Mouse (Mus musculus): ENCODE data around the gene Gm10142. TPM values are rescaled to one million over a fixed set of nuclear protein-coding genes. Genes with fewer than 3 reads are reported as not detected.

The Gm10142 gene
- not detected in 2 replicates for polyA plus RNA-seq (2015; fragmentation: Nextera tagmentation; extraction: Ambion mirVana)

DNA sequence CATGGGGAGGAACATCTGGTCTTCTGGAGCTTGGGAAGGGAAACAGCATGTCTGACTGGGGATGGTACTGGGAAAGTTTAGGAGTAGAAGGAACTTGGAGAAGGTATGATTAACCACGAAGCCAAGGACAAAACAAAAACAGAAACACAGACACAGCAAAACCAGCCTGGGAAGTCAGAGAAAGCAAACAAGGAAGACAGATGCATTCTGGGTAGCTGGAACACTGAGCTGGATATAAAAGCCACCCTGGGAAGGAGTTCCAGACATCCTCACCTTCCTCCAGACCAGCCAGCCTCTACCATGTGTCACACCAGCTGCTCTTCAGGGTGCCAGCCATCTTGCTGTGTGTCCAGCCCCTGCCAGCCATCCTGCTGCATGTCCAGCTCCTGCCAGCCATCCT, at the start of gene Gm10142:
Gene Gm10142, plus strand, starts transcription at position 301 of the 400 bp plus-strand sequence.
- no peak within 1 kb of the TSS for H3K4me3 ChIP-seq (replicated peaks; ENCODE audit: low read length)
- no peak within 1 kb of the TSS for H3K27ac ChIP-seq (ENCODE audit: low read length)
- H3K27me3 ChIP-seq (ENCODE audit: control insufficient read depth, insufficient read depth, low read length), result no peaks in the 10 kb centered on the region
- ATAC-seq (ENCODE audit: insufficient read depth, low FRiP score), result no peak
- H3K9me3 ChIP-seq (replicated peaks; ENCODE audit: control insufficient read depth, low read length), result no peaks in the 10 kb centered on the region
- no peak within 1 kb of the TSS for H3K9ac ChIP-seq (ENCODE audit: low read length)
- no peak within 1 kb of the TSS for H3K4me2 ChIP-seq (ENCODE audit: low read depth, low read length)
- H3K36me3 ChIP-seq (ENCODE audit: control insufficient read depth, insufficient read depth, low read length), result no peaks in the 10 kb centered on the region
- no peaks in the 10 kb centered on the region for H3K4me1 ChIP-seq (ENCODE audit: control insufficient read depth, insufficient read depth, low read length)
- WGBS, result 87% methylated on average over 1 of the region's 1 CpGs

- ATAC-seq (ENCODE audit: insufficient read depth, low FRiP score), result peak; percentile 27; the same call in 1 of the 2 replicates
- Histone ChIP-seq H3K9ac (ENCODE audit: low read length) (no peak overlapping the region), H3K27me3 (ENCODE audit: control insufficient read depth, insufficient read depth, low read length) (no peaks in the 10 kb centered on the region), H3K9me3 (replicated peaks; ENCODE audit: control insufficient read depth, low read length) (no peaks in the 10 kb centered on the region), H3K4me2 (ENCODE audit: low read depth, low read length) (no peak overlapping the region), H3K4me3 (replicated peaks; ENCODE audit: low read length) (no peak overlapping the region), H3K4me1 (ENCODE audit: control insufficient read depth, insufficient read depth, low read length) (no peaks in the 10 kb centered on the region), H3K27ac (ENCODE audit: low read length) (no peak overlapping the region), H3K36me3 (ENCODE audit: control insufficient read depth, insufficient read depth, low read length) (no peaks in the 10 kb centered on the region)
- 59% methylated on average over 8 of the region's 8 CpGs for WGBS
These were observed 49.3 kb upstream of the Gm10142 start for GRCm38 (mm10) chr10:77666342-77666741.

DNA sequence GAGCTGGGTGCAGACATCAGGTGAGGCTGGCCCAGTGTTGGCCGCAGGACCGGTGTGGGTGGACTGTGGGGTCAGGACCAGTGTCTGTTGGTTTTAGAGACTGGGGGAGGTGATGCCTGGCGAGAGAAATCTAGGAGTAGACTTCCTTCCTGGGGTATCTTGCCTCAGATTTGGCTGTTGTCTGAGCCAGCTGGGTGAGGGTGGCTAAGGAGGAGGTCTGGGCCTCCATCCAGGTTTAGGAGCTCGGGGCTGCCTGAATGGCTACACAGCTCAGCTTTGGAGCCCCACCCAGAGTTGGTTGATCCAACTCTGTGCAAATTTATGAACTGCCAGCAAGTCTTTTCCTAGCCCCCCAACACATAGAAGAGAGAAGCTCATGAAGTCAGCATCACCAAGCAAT, 48.2 kb upstream of the Gm10142 start:
- ATAC-seq (ENCODE audit: insufficient read depth, low FRiP score), result no peak
- Histone ChIP-seq H3K9ac (ENCODE audit: low read length) (no peak overlapping the region), H3K4me2 (ENCODE audit: low read depth, low read length) (no peak overlapping the region), H3K9me3 (replicated peaks; ENCODE audit: control insufficient read depth, low read length) (no peaks in the 10 kb centered on the region), H3K27ac (ENCODE audit: low read length) (no peak overlapping the region), H3K36me3 (ENCODE audit: control insufficient read depth, insufficient read depth, low read length) (no peaks in the 10 kb centered on the region), H3K27me3 (ENCODE audit: control insufficient read depth, insufficient read depth, low read length) (no peaks in the 10 kb centered on the region), H3K4me3 (replicated peaks; ENCODE audit: low read length) (no peak overlapping the region), H3K4me1 (ENCODE audit: control insufficient read depth, insufficient read depth, low read length) (no peaks in the 10 kb centered on the region)
- 70% methylated on average over 4 of the region's 4 CpGs for WGBS

DNA sequence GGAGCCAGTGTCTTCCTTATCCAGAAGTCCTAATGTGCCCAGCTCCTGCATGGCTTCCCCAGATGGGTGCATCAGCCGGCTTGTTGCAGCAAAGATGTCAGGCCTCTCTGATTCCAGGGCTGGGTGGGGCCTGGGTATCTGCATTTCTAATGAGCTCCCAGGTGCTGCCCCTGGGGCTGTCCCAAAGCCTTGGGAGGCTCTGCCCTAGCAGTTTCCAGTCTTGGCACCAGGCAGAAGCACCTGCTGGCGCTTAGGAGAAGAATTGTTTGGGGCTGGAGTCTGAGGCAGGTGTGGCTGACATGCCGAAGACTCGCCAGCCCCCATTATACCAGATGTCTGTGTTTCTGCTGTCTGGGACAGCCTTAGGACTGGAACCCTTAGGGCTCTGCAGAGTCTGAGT, 44.9 kb upstream of the Gm10142 start:
- Histone ChIP-seq H3K27me3 (ENCODE audit: control insufficient read depth, insufficient read depth, low read length) (no peaks in the 10 kb centered on the region), H3K4me3 (replicated peaks; ENCODE audit: low read length) (no peak overlapping the region), H3K4me1 (ENCODE audit: control insufficient read depth, insufficient read depth, low read length) (no peaks in the 10 kb centered on the region), H3K4me2 (ENCODE audit: low read depth, low read length) (no peak overlapping the region), H3K36me3 (ENCODE audit: control insufficient read depth, insufficient read depth, low read length) (no peaks in the 10 kb centered on the region), H3K9ac (ENCODE audit: low read length) (no peak overlapping the region), H3K27ac (ENCODE audit: low read length) (no peak overlapping the region), H3K9me3 (replicated peaks; ENCODE audit: control insufficient read depth, low read length) (no peaks in the 10 kb centered on the region)
- 71% methylated on average over 4 of the region's 4 CpGs for WGBS
- no peak for ATAC-seq (ENCODE audit: insufficient read depth, low FRiP score)

DNA sequence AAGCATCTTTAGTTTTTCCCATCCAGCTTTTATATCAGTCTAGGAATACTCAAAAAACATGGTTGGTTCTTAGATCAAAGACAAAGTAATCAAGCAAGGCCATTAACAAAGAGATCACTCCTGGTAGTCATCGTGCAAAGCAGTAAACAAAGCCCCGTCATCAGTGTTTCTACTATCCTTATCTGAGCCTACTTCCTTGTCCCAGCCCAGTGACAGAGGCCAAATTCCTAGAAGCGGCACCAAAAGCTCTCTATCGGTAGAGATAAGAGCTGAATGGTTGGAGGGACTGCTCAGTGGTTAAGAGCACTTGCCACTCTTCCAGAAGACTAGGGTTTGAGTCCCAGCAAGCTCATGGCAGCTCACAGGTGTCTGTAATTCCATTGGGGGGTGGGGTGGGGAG, 44.1 kb upstream of the Gm10142 start:
- H3K27me3 ChIP-seq (ENCODE audit: control insufficient read depth, insufficient read depth, low read length), result peaks cover 7% of the 10 kb centered on the region; the same call in 1 of the 2 replicates
- H3K4me1 ChIP-seq (ENCODE audit: control insufficient read depth, insufficient read depth, low read length), result no peaks in the 10 kb centered on the region
- H3K27ac ChIP-seq (ENCODE audit: low read length), result no peak overlapping the region
- H3K4me3 ChIP-seq (replicated peaks; ENCODE audit: low read length), result no peak overlapping the region
- H3K9me3 ChIP-seq (replicated peaks; ENCODE audit: control insufficient read depth, low read length), result no peaks in the 10 kb centered on the region
- H3K9ac ChIP-seq (ENCODE audit: low read length), result no peak overlapping the region
- no peak overlapping the region for H3K4me2 ChIP-seq (ENCODE audit: low read depth, low read length)
- H3K36me3 ChIP-seq (ENCODE audit: control insufficient read depth, insufficient read depth, low read length), result no peaks in the 10 kb centered on the region
- ATAC-seq (ENCODE audit: insufficient read depth, low FRiP score), result no peak
- WGBS, result 28% methylated on average over 4 of the region's 4 CpGs

GRCm38 (mm10) chr10:77673765-77674164, 41.8 kb upstream of the Gm10142 start:
- Histone ChIP-seq H3K27ac (ENCODE audit: low read length) (no peak overlapping the region), H3K36me3 (ENCODE audit: control insufficient read depth, insufficient read depth, low read length) (no peaks in the 10 kb centered on the region), H3K27me3 (ENCODE audit: control insufficient read depth, insufficient read depth, low read length) (peaks cover 28% of the 10 kb centered on the region), H3K4me1 (ENCODE audit: control insufficient read depth, insufficient read depth, low read length) (0 out of 2 replicates have a peak, but pooled peaks cover 9% of the 10 kb centered on the region), H3K9ac (ENCODE audit: low read length) (no peak overlapping the region), H3K4me2 (ENCODE audit: low read depth, low read length) (no peak overlapping the region), H3K9me3 (replicated peaks; ENCODE audit: control insufficient read depth, low read length) (no peaks in the 10 kb centered on the region), H3K4me3 (replicated peaks; ENCODE audit: low read length) (no peak overlapping the region)
- WGBS, result 61% methylated on average over 13 of the region's 13 CpGs
- no peak for ATAC-seq (ENCODE audit: insufficient read depth, low FRiP score)

DNA sequence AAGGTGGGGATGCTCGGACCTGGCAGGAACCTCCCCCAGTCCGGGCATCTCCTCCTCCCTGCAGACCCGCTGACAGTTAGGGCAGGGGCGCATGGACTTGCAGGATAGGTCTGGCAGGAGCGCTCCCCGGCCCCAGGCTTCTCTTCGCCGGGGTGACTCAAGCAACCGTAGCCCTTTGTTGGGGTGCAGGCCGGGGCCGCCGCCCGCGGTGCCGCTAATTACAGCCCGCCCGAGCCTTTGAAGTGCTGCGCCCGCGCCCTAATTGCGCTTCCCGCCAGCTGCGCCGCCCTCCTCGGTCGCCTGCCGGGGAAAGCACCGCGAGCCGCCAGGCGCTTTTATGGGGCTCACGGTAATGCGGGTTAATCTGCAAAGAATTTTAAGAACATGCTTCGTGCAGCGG, 38.0 kb upstream of the Gm10142 start:
- Histone ChIP-seq H3K27ac (ENCODE audit: low read length) (no peak overlapping the region), H3K9ac (ENCODE audit: low read length) (peak overlapping the region; percentile 42; the same call in 1 of the 2 replicates), H3K9me3 (replicated peaks; ENCODE audit: control insufficient read depth, low read length) (no peaks in the 10 kb centered on the region), H3K4me1 (ENCODE audit: control insufficient read depth, insufficient read depth, low read length) (0 out of 2 replicates have a peak, but pooled peaks cover 9% of the 10 kb centered on the region), H3K4me2 (ENCODE audit: low read depth, low read length) (peak overlapping the region; percentile 55), H3K4me3 (replicated peaks; ENCODE audit: low read length) (peak overlapping the region; percentile 37), H3K27me3 (ENCODE audit: control insufficient read depth, insufficient read depth, low read length) (peaks cover 32% of the 10 kb centered on the region), H3K36me3 (ENCODE audit: control insufficient read depth, insufficient read depth, low read length) (no peaks in the 10 kb centered on the region)
- under 1% methylated on average over 35 of the region's 35 CpGs for WGBS
- ATAC-seq (ENCODE audit: insufficient read depth, low FRiP score), result no peak

- H3K4me3 ChIP-seq (replicated peaks; ENCODE audit: low read length), result no peak overlapping the region
- no peaks in the 10 kb centered on the region for H3K9me3 ChIP-seq (replicated peaks; ENCODE audit: control insufficient read depth, low read length)
- H3K27me3 ChIP-seq (ENCODE audit: control insufficient read depth, insufficient read depth, low read length), result peaks cover 10% of the 10 kb centered on the region
- peaks cover 4% of the 10 kb centered on the region; the same call in 1 of the 2 replicates for H3K4me1 ChIP-seq (ENCODE audit: control insufficient read depth, insufficient read depth, low read length)
- no peak for ATAC-seq (ENCODE audit: insufficient read depth, low FRiP score)
- H3K27ac ChIP-seq (ENCODE audit: low read length), result no peak overlapping the region
- 74% methylated on average over 7 of the region's 7 CpGs for WGBS
- no peaks in the 10 kb centered on the region for H3K36me3 ChIP-seq (ENCODE audit: control insufficient read depth, insufficient read depth, low read length)
- H3K4me2 ChIP-seq (ENCODE audit: low read depth, low read length), result no peak overlapping the region
- no peak overlapping the region for H3K9ac ChIP-seq (ENCODE audit: low read length)
These were observed 32.6 kb upstream of the Gm10142 start for GRCm38 (mm10) chr10:77682994-77683393.

- Histone ChIP-seq H3K4me2 (ENCODE audit: low read depth, low read length) (no peak overlapping the region), H3K4me1 (ENCODE audit: control insufficient read depth, insufficient read depth, low read length) (peaks cover 3% of the 10 kb centered on the region; the same call in 1 of the 2 replicates), H3K27me3 (ENCODE audit: control insufficient read depth, insufficient read depth, low read length) (peaks cover under 1% of the 10 kb centered on the region; the same call in 1 of the 2 replicates), H3K4me3 (replicated peaks; ENCODE audit: low read length) (no peak overlapping the region), H3K9me3 (replicated peaks; ENCODE audit: control insufficient read depth, low read length) (no peaks in the 10 kb centered on the region), H3K36me3 (ENCODE audit: control insufficient read depth, insufficient read depth, low read length) (no peaks in the 10 kb centered on the region), H3K27ac (ENCODE audit: low read length) (no peak overlapping the region), H3K9ac (ENCODE audit: low read length) (no peak overlapping the region)
- 33% methylated on average over 8 of the region's 8 CpGs for WGBS
- ATAC-seq (ENCODE audit: insufficient read depth, low FRiP score), result no peak
These were observed 31.4 kb upstream of the Gm10142 start for GRCm38 (mm10) chr10:77684181-77684580.
